7 mouse cellular contexts compared by ENCODE assay signal in the genomic region with DNA sequence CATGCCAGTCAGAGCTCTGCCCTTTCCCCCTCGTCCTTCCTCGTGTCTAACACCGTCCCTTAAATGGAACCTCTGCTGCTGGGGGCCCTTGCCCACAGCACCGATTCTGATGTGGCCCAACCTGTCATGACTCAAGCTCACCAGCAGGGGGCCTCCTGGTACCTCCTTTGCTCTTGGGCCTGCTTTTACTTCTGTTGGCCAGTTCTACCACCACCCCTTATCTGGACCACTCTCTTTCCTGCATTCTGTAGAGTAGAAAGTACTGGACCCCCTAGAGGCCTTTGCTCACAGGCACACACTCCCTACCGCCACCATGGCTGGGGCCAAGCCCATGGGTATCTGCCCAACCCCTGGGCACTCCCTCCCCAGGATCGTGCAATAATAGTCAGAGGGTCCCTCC. TPM values are rescaled to one million over a fixed set of nuclear protein-coding genes. Genes with fewer than 3 reads are reported as not detected.
DNase-seq lines count a peak whose midpoint lies in the region; ATAC-seq and TF ChIP-seq lines count a peak whose summit lies in the region.

No protein-coding gene starts in this region.

- H3K36me3 ChIP-seq in midbrain, embryonic 10.5 days, result peaks cover 41% of the 10 kb centered on the region
- H3K36me3 ChIP-seq in midbrain, embryonic 13.5 days, result peaks cover 31% of the 10 kb centered on the region
- H3K36me3 ChIP-seq in embryonic facial prominence, embryonic 14.5 days (ENCODE audit: control insufficient read depth, insufficient read depth, low read length), result peaks cover 33% of the 10 kb centered on the region; the same call in 1 of the 2 replicates
- H3K36me3 ChIP-seq in kidney, adult 2 months (ENCODE audit: control insufficient read depth, insufficient read depth, low read length), result no peaks in the 10 kb centered on the region; the same call in 1 of the 2 replicates

- H3K27me3 ChIP-seq in midbrain, embryonic 10.5 days (ENCODE audit: low read depth, poor library complexity, severe bottlenecking), result no peaks in the 10 kb centered on the region
- H3K27me3 ChIP-seq in midbrain, embryonic 13.5 days, result no peaks in the 10 kb centered on the region
- no peaks in the 10 kb centered on the region for H3K27me3 ChIP-seq in embryonic facial prominence, embryonic 14.5 days (replicated peaks; ENCODE audit: control insufficient read depth, insufficient read depth, low read length)
- no peaks in the 10 kb centered on the region for H3K27me3 ChIP-seq in kidney, adult 2 months (replicated peaks; ENCODE audit: control insufficient read depth, insufficient read depth, low read length)

- no peak overlapping the region for H3K4me3 ChIP-seq in midbrain, embryonic 10.5 days
- H3K4me3 ChIP-seq in midbrain, embryonic 13.5 days (replicated peaks), result no peak overlapping the region
- H3K4me3 ChIP-seq in embryonic facial prominence, embryonic 14.5 days (ENCODE audit: low read depth, low read length), result no peak overlapping the region
- no peak overlapping the region for H3K4me3 ChIP-seq in kidney, adult 2 months (ENCODE audit: insufficient read depth, low read depth, low read length)

- peak; percentile 68 for TF ChIP-seq CTCF in kidney, adult 2 months (conservative IDR thresholded peaks at IDR 0.05; ENCODE audit: insufficient read depth, insufficient read length, low read depth, low read length)

- H3K27ac ChIP-seq in midbrain, embryonic 10.5 days (replicated peaks), result no peak overlapping the region; the same call in 1 of the 2 replicates
- no peak overlapping the region for H3K27ac ChIP-seq in midbrain, embryonic 13.5 days
- H3K27ac ChIP-seq in embryonic facial prominence, embryonic 14.5 days (replicated peaks; ENCODE audit: low read depth, low read length), result no peak overlapping the region
- H3K27ac ChIP-seq in kidney, adult 2 months (ENCODE audit: insufficient read depth, low read depth, low read length), result no peak overlapping the region

- no peak for TF ChIP-seq POLR2A in kidney, adult 2 months (IDR thresholded peaks at IDR 0.05; ENCODE audit: low read depth, low read length)

- no peak overlapping the region for H3K4me2 ChIP-seq in midbrain, embryonic 13.5 days (replicated peaks)
- no peak overlapping the region for H3K4me2 ChIP-seq in embryonic facial prominence, embryonic 14.5 days (ENCODE audit: low read depth, low read length)

- no peaks in the 10 kb centered on the region for H3K9me3 ChIP-seq in midbrain, embryonic 10.5 days (replicated peaks)
- H3K9me3 ChIP-seq in midbrain, embryonic 13.5 days, result no peaks in the 10 kb centered on the region
- H3K9me3 ChIP-seq in embryonic facial prominence, embryonic 14.5 days (ENCODE audit: control insufficient read depth, low read length), result no peaks in the 10 kb centered on the region

- H3K9ac ChIP-seq in midbrain, embryonic 13.5 days (replicated peaks), result no peak overlapping the region
- no peak overlapping the region for H3K9ac ChIP-seq in embryonic facial prominence, embryonic 14.5 days (ENCODE audit: low read depth, low read length)

- peak; percentile 59 for DNase-seq in midbrain, embryonic 10.5 days (ENCODE audit: low spot score)
- peak; percentile 54 for DNase-seq in adrenal gland, adult 2 months
- DNase-seq in embryonic facial prominence, embryonic 14.5 days (ENCODE audit: low spot score), result no peak
- DNase-seq in kidney, adult 2 months, result peak; percentile 46
- DNase-seq in lung, postnatal 10 days, result peak; percentile 62
- peak; percentile 60 for DNase-seq in right cerebral cortex, postnatal 25 days

- H3K4me1 ChIP-seq in midbrain, embryonic 10.5 days, result peaks cover 21% of the 10 kb centered on the region; the same call in 1 of the 2 replicates
- no peaks in the 10 kb centered on the region for H3K4me1 ChIP-seq in midbrain, embryonic 13.5 days (replicated peaks)
- H3K4me1 ChIP-seq in embryonic facial prominence, embryonic 14.5 days (ENCODE audit: control insufficient read depth, insufficient read depth, low read length), result no peaks in the 10 kb centered on the region
- H3K4me1 ChIP-seq in kidney, adult 2 months (ENCODE audit: control insufficient read depth, insufficient read depth, low read length), result no peaks in the 10 kb centered on the region

- 57% methylated on average over 6 of the region's 6 CpGs for whole genome bisulfite sequencing in midbrain, embryonic 10.5 days
- WGBS in midbrain, embryonic 13.5 days, result 59% methylated on average over 6 of the region's 6 CpGs
- 44% methylated on average over 6 of the region's 6 CpGs for WGBS in embryonic facial prominence, embryonic 14.5 days
- WGBS in kidney, adult 2 months, result 52% methylated on average over 6 of the region's 6 CpGs

- ATAC-seq in midbrain, embryonic 13.5 days, result no peak
- 0 out of 2 replicates have a peak, but pooled peaks have one; percentile 19 for ATAC-seq in embryonic facial prominence, embryonic 14.5 days (ENCODE audit: low read depth)

RNA-seq across cellular contexts. Expression of a gene that starts 53.6 kb away (rescaled TPM):
- 8.3 and 8.6 TPM in 2 replicates for polyA plus RNA-seq in midbrain, embryonic 10.5 days (2016; fragmentation: Nextera tagmentation; extraction: Ambion mirVana)
- 6.8 and 7.9 TPM in 2 replicates for polyA plus RNA-seq in midbrain, embryonic 13.5 days (2015; fragmentation: Nextera tagmentation; extraction: Ambion mirVana)
- 10 to 100 TPM; 57.8 to 69.0 TPM for total RNA-seq in adrenal gland, adult 2 months (2021)
- 104 and 127 TPM in 2 replicates for polyA plus RNA-seq in adrenal gland, adult 2 months (2012; rRNA removed)
- polyA plus RNA-seq in embryonic facial prominence, embryonic 14.5 days (2014; fragmentation: Nextera tagmentation; extraction: Ambion mirVana), result 9.2 and 11.0 TPM in 2 replicates
- polyA plus RNA-seq in kidney, adult 2 months (2012; rRNA removed), result 30.1 and 32.3 TPM in 2 replicates

RNA-seq across cellular contexts. Expression of a gene that starts 56.8 kb away (rescaled TPM):
- polyA plus RNA-seq in midbrain, embryonic 10.5 days (2016; fragmentation: Nextera tagmentation; extraction: Ambion mirVana), result 0.58 and 0.86 TPM in 2 replicates
- 0.17 and 0.31 TPM in 2 replicates for polyA plus RNA-seq in midbrain, embryonic 13.5 days (2015; fragmentation: Nextera tagmentation; extraction: Ambion mirVana)
- total RNA-seq in adrenal gland, adult 2 months (2021), result 10 to 100 TPM in 1 of 2 experiments, 1 to 10 TPM in 1; 1.7 to 14.7 TPM
- 3.0 and 7.2 TPM in 2 replicates for polyA plus RNA-seq in adrenal gland, adult 2 months (2012; rRNA removed)
- 1.4 and 2.8 TPM in 2 replicates for polyA plus RNA-seq in embryonic facial prominence, embryonic 14.5 days (2014; fragmentation: Nextera tagmentation; extraction: Ambion mirVana)
- 2.9 and 3.1 TPM in 2 replicates for polyA plus RNA-seq in kidney, adult 2 months (2012; rRNA removed)
